Mouse (Mus musculus) ovary, postnatal 10 days (tissue): Measurements from ENCODE around the gene Srrd.

Experiments used
- DNase-seq: peaks from one replicate; pipeline ENCODE4 v3.0.0; 2022; ENCODE audit warnings: low spot score

Srrd gene

DNA sequence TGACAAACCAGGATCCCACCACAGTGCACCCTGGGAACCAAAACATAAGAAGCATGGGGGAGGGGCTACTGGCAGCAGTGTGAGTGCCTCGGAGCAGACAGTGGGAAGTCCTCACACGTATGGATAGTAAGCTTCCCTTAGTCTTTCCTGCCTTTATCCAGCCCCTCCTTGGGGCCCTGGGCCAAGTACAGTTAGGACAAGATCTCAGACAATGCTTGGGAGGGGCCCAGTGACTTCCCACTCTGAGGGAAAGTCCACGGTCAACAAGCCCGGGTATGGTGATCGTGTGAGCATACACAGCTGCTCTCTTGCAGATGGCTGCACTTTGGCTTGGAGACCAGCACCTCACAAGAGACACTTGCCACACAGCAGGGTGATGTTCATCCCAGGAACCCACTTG is 25.5 kb downstream of the Srrd start:
- no peak for DNase-seq

DNA sequence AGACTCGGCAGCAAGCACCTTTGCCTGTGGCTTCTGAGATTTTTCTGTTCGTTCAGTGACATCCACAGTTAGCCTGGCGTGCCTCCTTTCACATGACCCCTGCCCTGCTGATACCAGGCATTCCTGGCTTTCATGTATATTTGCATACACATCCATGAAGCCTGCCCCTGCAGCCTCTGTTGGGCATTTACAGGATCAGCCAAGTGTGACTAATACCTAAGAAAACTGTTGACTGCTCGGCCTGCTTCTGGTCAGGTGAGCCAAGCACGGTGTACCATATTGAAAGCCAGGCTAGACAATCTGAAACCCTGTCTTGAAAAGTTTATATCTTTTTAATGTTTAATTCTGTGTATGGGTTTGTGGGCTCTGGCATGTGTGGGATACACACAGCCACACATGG is 26.4 kb downstream of the Srrd start:
- DNase-seq, result no peak

DNA sequence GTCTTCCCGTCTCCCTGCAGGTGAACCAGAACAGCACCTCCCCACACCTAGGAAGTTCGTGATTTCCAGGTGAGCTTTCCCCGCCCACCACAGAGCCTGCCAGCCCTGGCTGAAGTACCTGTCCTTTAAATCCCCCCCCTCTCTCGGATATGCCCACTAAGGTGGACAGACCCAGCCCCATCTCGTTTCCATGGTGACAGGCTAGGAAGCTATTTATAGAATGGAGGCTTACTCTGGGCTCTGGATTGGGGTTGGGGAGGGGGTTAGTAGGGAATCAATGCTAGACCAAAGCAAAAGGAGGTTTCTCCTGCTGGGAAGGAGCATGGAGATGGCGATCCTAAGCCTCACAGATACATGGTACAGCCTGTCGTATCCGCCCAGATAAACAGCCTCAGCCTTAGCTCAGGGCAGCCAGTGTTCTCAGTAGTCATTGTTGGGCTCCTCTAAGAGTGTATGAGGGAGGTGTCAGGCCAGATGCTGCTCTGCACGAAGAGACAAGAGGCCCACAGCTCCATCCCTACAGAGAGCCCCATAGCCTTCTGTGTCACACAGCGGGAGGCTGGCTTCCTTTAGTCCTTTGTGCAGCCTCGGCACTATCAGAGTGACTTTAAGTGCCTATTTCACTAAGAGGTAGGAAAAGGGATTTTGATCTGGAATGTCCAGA is 29.5 kb downstream of the Srrd start:
- DNase-seq, result no peak

- no peak for DNase-seq
Observed at GRCm38 (mm10) chr5:112305842-112306241, 37.0 kb downstream of the Srrd start.

DNA sequence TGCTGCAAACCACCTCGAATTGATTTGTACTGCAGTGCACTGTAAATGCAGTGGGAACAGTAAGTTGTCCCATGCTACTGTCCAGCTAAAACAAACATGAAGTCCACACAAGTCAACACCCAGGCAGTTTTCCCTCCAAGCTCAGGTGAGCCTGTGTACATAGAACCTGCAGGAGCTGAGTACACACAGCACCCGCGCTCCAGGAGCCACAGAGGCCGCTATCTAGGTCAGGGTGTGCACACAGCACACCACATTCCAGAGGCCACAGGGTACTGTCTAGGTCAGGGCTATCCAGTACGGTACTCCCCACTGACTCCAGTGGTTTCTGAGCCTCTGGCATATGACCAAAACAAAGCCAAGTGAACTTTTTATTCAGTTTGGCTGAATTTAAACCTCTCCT is 40.5 kb downstream of the Srrd start:
- no peak for DNase-seq

- no peak for DNase-seq
Observed at GRCm38 (mm10) chr5:112301694-112302093, 41.1 kb downstream of the Srrd start.

- no peak for DNase-seq
Observed at GRCm38 (mm10) chr5:112300721-112301308, 42.0 kb downstream of the Srrd start.

DNA sequence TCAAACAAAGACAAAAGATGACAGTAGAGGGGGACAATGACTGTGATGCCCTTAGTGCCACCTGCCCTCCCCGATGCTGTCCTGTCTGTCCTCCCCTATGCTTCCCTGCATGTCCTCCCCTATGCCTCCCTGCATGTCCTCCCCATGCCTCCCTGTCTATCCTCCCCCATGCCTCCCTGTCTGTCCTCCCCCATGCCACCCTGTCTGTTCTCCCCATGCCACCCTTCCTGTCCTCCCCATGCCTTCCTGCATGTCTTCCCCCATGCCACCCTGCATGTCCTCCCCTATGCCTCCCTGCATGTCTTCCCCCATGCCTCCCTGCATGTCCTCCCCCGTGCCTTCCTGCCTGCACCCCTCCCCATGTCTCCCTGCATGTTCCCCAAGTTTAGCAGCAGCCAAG is 42.7 kb downstream of the Srrd start:
- DNase-seq, result no peak

DNA sequence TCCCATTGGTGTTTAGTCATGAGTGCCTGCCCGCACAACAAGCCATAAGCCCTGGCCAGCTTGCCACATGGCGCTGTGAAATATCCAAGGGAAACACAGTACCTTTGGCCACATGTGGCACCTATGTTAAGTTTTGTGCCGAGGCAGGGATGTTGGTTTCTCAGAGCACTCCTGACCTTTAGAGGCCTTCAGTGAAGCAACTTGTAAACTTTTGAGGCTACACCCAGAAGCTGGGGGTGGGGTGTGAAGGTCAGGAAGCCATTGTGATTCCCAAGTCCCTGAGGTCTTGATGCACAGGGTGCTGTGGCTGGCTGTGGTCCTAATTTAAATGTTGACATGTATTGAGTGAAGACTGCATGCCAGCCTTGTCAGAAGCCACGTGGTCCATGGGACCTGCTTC is 43.4 kb downstream of the Srrd start:
- DNase-seq, result no peak

GRCm38 (mm10) chr5:112298226-112298988 is 44.4 kb downstream of the Srrd start:
- no peak for DNase-seq

DNA sequence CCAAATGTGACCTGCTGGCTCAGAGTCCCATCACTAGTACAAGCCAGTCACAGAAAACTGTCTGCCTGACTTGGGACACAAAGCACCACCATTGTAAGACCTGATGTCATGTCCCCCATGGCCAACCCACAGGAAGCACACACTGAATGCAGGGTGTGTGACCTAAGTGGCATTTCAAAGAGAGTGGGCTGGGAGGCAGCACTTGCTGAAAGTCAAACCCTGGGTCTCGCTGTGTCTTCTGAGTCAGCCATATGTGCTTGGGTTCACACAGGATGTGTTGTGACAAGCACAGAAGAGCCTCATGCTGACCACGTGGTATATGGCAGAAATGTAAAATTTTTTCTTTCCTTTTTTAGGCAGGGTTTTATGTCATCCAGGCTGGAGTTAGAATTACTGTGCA is 45.6 kb downstream of the Srrd start:
- DNase-seq, result no peak

GRCm38 (mm10) chr5:112296404-112297181 is 46.2 kb downstream of the Srrd start:
- DNase-seq, result no peak

GRCm38 (mm10) chr5:112295564-112295963 is 47.3 kb downstream of the Srrd start:
- DNase-seq, result no peak

DNA sequence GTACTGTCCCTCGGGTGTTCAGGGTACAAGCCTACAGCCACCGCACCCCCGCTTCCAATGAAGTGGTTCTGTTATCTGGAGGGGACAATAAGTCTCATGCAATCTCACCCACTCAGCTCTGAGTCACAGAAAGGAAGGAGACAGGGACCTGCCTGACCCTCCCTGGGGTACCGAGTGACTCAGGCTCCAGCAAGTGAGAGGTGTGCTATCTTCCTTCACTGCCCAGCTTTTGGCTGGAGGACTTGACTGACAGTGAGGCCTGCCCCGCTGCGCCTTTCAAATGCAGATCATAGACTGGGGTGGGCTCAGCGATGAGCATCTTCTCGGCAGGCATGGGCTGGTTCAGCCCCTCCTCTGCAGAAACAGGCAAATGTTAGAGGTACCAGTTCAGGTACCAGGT is 47.7 kb downstream of the Srrd start:
- DNase-seq, result no peak

GRCm38 (mm10) chr5:112294696-112295095 is 48.1 kb downstream of the Srrd start:
- no peak for DNase-seq

DNA sequence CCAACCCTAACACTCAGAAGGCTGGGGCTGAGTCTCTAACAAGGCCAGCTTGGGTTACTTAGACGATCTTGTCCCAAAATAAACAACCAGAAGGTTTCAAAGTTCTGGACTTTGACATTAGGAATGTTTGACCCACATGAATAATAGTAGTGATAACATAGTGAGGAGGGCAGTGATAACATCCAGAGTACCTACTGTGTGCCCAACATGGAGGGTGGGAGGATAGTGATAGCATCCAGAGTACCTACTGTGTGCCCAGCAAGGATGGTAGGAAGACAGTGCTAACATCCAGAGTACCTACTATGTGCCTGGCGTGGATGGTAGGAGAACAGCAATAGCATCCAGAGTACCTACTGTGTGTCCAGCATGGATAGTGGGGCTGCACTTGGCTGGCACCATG is 49.0 kb downstream of the Srrd start:
- DNase-seq, result no peak

- DNase-seq, result no peak
Observed at GRCm38 (mm10) chr5:112292343-112292980, 50.4 kb downstream of the Srrd start.

- no peak for DNase-seq
Observed at GRCm38 (mm10) chr5:112291866-112292265, 51.0 kb downstream of the Srrd start.

DNA sequence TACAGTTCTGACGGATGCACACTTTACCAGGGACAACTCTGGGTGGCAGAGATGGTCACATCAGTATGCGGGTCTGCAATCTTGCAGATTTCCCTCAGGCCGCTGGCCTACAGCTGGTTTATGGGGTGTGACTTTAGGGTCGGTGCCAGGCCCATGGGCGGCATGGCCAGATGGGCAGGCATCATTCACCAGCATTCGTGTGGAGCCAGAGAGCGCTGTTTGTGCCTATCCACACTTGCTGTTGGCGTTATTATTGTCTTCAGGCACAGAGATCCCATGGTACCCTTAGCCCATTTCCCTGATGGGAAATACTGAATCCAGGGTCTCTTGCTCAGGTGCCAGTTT is 52.3 kb downstream of the Srrd start:
- no peak for DNase-seq

GRCm38 (mm10) chr5:112289819-112290535 is 52.9 kb downstream of the Srrd start:
- DNase-seq, result no peak

GRCm38 (mm10) chr5:112289236-112289635 is 53.6 kb downstream of the Srrd start:
- no peak for DNase-seq
